Mouse (Mus musculus) midbrain, embryonic 11.5 days (tissue): ENCODE measurements around the gene Olfr765. TPM values are rescaled to one million over a fixed set of nuclear protein-coding genes. Genes with fewer than 3 reads are reported as not detected.
"Not testable (repeated sequence)": the region's sequence is repeated elsewhere in the genome, so short reads cannot be mapped to it uniquely, and the experiment has no call there.

Experiments
- ATAC-seq: fragments of 200-750 bp; cut with Nextera tagmentation; 2 replicates; pipeline ENCODE4 v1.8.0; 2017; ENCODE audit warnings: moderate TSS enrichment, moderate library complexity; ENCODE audit not compliant: low FRiP score
- DNase-seq: peaks from one replicate; pipeline ENCODE4 v3.0.0; 2015; ENCODE audit warnings: low spot score; ENCODE audit errors: missing footprints
- H3K27ac ChIP-seq: fragments of 300-500 bp; sonication (generic); 2 replicates; pipeline ENCODE4 v1.5.1; 2014; ENCODE audit warnings: low read depth, low read length
- H3K27me3 ChIP-seq: fragments of 300-500 bp; sonication (generic); 2 replicates; pipeline ENCODE4 v1.6.1; 2014; ENCODE audit warnings: mild to moderate bottlenecking, low read length, moderate library complexity, mixed read lengths; ENCODE audit not compliant: control insufficient read depth, insufficient read depth
- H3K36me3 ChIP-seq: fragments of 300-500 bp; sonication (generic); 2 replicates; pipeline ENCODE4 v1.6.1; 2014; ENCODE audit warnings: mild to moderate bottlenecking, low read length, moderate library complexity, mixed read lengths; ENCODE audit not compliant: control insufficient read depth, insufficient read depth
- H3K4me1 ChIP-seq: fragments of 300-500 bp; sonication (generic); 2 replicates; pipeline ENCODE4 v1.6.1; 2014; ENCODE audit warnings: low read length; ENCODE audit not compliant: control insufficient read depth, insufficient read depth
- H3K4me2 ChIP-seq: fragments of 300-500 bp; sonication (generic); 2 replicates; pipeline ENCODE4 v1.6.1; 2014; ENCODE audit warnings: mild to moderate bottlenecking, moderate library complexity
- H3K4me3 ChIP-seq: fragments of 300-500 bp; sonication (generic); 2 replicates; pipeline ENCODE4 v1.5.1; 2014; ENCODE audit warnings: low read depth, low read length
- H3K9ac ChIP-seq: fragments of 300-500 bp; sonication (generic); 2 replicates; pipeline ENCODE4 v1.6.1; 2014; ENCODE audit warnings: low read length
- H3K9me3 ChIP-seq: fragments of 300-500 bp; sonication (generic); 2 replicates; pipeline ENCODE4 v1.6.1; 2016; ENCODE audit warnings: low read length; ENCODE audit not compliant: control insufficient read depth
- WGBS: fragments of 180-500 bp; shearing (Covaris S2); extraction: QIAGEN DNeasy Blood & Tissue Kit; methylation state at CpG from one replicate; pipeline ENCODE4 v1.1.7; 2014; 5-methylcytosine and 5-hydroxymethylcytosine counted together
- polyA plus RNA-seq: library from polyadenylated mRNA; unstranded; fragments of >200 nt; fragmentation: Nextera tagmentation; extraction: Ambion mirVana; gene quantifications from 2 replicates; pipeline ENCODE4 v1.2.1, GENCODE M21; 2014

The Olfr765 gene
- polyA plus RNA-seq, 1 experiment from 2014 or later: not detected

- not testable (repeated sequence) for H3K9me3 ChIP-seq, H3K27ac ChIP-seq, H3K4me3 ChIP-seq, DNase-seq, H3K4me1 ChIP-seq, H3K27me3 ChIP-seq, H3K9ac ChIP-seq, H3K36me3 ChIP-seq, H3K4me2 ChIP-seq
- ATAC-seq: peak; percentile 61; the same call in 1 of the 2 replicates
- WGBS: 67% methylated on average over 2 of the region's 5 CpGs
Observed at GRCm38 (mm10) chr10:129011511-129011910, 38.3 kb downstream of the Olfr765 start.

GRCm38 (mm10) chr10:129010288-129010841, 39.4 kb downstream of the Olfr765 start, which contains the start of gene Olfr763:
Olfr763 (plus strand) TSS chr10:129010791.
- no peak within 1 kb of the TSS for H3K4me3 ChIP-seq
- no peak within 1 kb of the TSS for H3K27ac ChIP-seq
- WGBS: 78% methylated on average over 2 of the region's 2 CpGs
- DNase-seq (no peak), ATAC-seq (no peak)
- H3K9ac ChIP-seq: no peak within 1 kb of the TSS
- no peak within 1 kb of the TSS for H3K4me2 ChIP-seq
- H3K27me3 ChIP-seq: no peaks in the 10 kb centered on the region
- H3K9me3 ChIP-seq: no peaks in the 10 kb centered on the region; the same call in 1 of the 2 replicates
- H3K4me1 ChIP-seq: no peaks in the 10 kb centered on the region
- H3K36me3 ChIP-seq: no peaks in the 10 kb centered on the region

GRCm38 (mm10) chr10:129004032-129004920, 45.5 kb downstream of the Olfr765 start:
- Histone ChIP-seq H3K4me2 (no peak overlapping the region), H3K4me1 (no peaks in the 10 kb centered on the region), H3K27ac (no peak overlapping the region), H3K36me3 (no peaks in the 10 kb centered on the region), H3K27me3 (no peaks in the 10 kb centered on the region), H3K9ac (no peak overlapping the region), H3K9me3 (no peaks in the 10 kb centered on the region; the same call in 1 of the 2 replicates), H3K4me3 (no peak overlapping the region)
- ATAC-seq (no peak), DNase-seq (no peak)
- 69% methylated on average over 14 of the region's 14 CpGs for WGBS

GRCm38 (mm10) chr10:128996523-128997040, 53.2 kb downstream of the Olfr765 start:
- DNase-seq (no peak), ATAC-seq (peak; percentile 35; the same call in 1 of the 2 replicates)
- H3K9me3 ChIP-seq: no peaks in the 10 kb centered on the region
- H3K4me1 ChIP-seq: no peaks in the 10 kb centered on the region
- H3K27ac ChIP-seq: no peak overlapping the region
- no peak overlapping the region for H3K4me2 ChIP-seq
- H3K27me3 ChIP-seq: no peaks in the 10 kb centered on the region
- no peaks in the 10 kb centered on the region for H3K36me3 ChIP-seq
- no peak overlapping the region for H3K4me3 ChIP-seq
- H3K9ac ChIP-seq: no peak overlapping the region
- WGBS: 80% methylated on average over 4 of the region's 4 CpGs

DNA sequence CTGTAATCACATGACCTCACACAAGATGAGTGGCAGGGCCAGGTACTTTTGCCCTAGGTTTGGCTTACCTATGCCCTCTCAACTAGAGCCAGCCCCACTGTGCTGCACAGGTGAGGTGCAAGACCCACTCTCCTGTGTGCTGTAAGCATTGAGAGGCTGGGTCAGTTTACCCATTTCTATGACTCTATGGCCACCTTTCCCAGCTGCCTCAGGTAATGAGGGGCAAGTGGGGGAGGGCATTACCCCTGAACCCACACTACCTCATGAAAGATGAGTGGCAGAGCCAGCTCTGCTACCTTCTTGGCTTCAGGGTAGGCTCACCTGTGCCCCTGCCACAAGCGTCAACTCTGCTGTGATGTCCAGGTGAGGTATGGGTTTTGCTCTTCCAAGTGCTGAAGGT, 54.0 kb downstream of the Olfr765 start:
- ATAC-seq: no peak
- Histone ChIP-seq H3K4me1 (no peaks in the 10 kb centered on the region), H3K4me3 (no peak overlapping the region), H3K9ac (no peak overlapping the region), H3K36me3 (no peaks in the 10 kb centered on the region), H3K4me2 (no peak overlapping the region), H3K9me3 (no peaks in the 10 kb centered on the region), H3K27ac (no peak overlapping the region), H3K27me3 (no peaks in the 10 kb centered on the region)
- 100% methylated on average over 1 of the region's 1 CpGs for WGBS
- no peak for DNase-seq

Other genes starting within 250 kb of the Olfr765 start
- 36.3 and 40.3 TPM in 2 replicates for gene Dnajc14, start 245.9 kb downstream of the Olfr765 start, polyA plus RNA-seq
- gene Tmem198b, start 245.6 kb downstream of the Olfr765 start, polyA plus RNA-seq: 17.4 and 18.6 TPM in 2 replicates
- gene Sarnp, start 232.7 kb downstream of the Olfr765 start, polyA plus RNA-seq: 279 and 283 TPM in 2 replicates
- gene Ormdl2, start 228.4 kb downstream of the Olfr765 start, polyA plus RNA-seq: 64.4 and 70.6 TPM in 2 replicates
- gene Gdf11, start 158.3 kb downstream of the Olfr765 start, polyA plus RNA-seq: 10.0 and 10.2 TPM in 2 replicates
- gene Cd63, start 149.0 kb downstream of the Olfr765 start, polyA plus RNA-seq: 168 and 177 TPM in 2 replicates
- 11.3 TPM in 2 replicates for gene Rdh5, start 127.1 kb downstream of the Olfr765 start, polyA plus RNA-seq
- 242 and 271 TPM in 2 replicates for gene Bloc1s1, start 126.0 kb downstream of the Olfr765 start, polyA plus RNA-seq
- gene Itga7, start 116.2 kb downstream of the Olfr765 start, polyA plus RNA-seq: 1.6 and 1.7 TPM in 2 replicates
- gene Mettl7b, start 89.0 kb downstream of the Olfr765 start, polyA plus RNA-seq: not detected in 2 replicates
- not detected in 2 replicates for gene Olfr9, start 60.6 kb downstream of the Olfr765 start, polyA plus RNA-seq
- gene Olfr763, start 39.2 kb downstream of the Olfr765 start, polyA plus RNA-seq: not detected in 2 replicates
- gene Olfr764-ps1, start 10.1 kb downstream of the Olfr765 start, polyA plus RNA-seq: not detected in 2 replicates
- gene Olfr766-ps1, start 19.0 kb upstream of the Olfr765 start, polyA plus RNA-seq: not detected in 2 replicates
- gene Olfr767, start 32.9 kb upstream of the Olfr765 start, polyA plus RNA-seq: not detected in 2 replicates
- not detected in 2 replicates for gene Olfr768, start 49.4 kb upstream of the Olfr765 start, polyA plus RNA-seq
- gene Olfr769, start 67.9 kb upstream of the Olfr765 start, polyA plus RNA-seq: not detected in 2 replicates
- not detected in 2 replicates for gene Olfr770, start 89.0 kb upstream of the Olfr765 start, polyA plus RNA-seq
- gene Olfr771, start 114.8 kb upstream of the Olfr765 start, polyA plus RNA-seq: not detected in 2 replicates
- gene Olfr772, start 127.9 kb upstream of the Olfr765 start, polyA plus RNA-seq: not detected in 2 replicates
- not detected in 2 replicates for gene Olfr773, start 137.4 kb upstream of the Olfr765 start, polyA plus RNA-seq
- not detected in 2 replicates for gene Olfr774, start 186.2 kb upstream of the Olfr765 start, polyA plus RNA-seq
- gene Olfr775, start 198.4 kb upstream of the Olfr765 start, polyA plus RNA-seq: not detected in 2 replicates
- not detected in 2 replicates for gene Olfr776, start 209.1 kb upstream of the Olfr765 start, polyA plus RNA-seq
- gene Olfr777, start 221.5 kb upstream of the Olfr765 start, polyA plus RNA-seq: not detected in 2 replicates